Mouse (Mus musculus): ENCODE results near the gene Pycr2. TPM values are rescaled to one million over a fixed set of nuclear protein-coding genes. Genes with fewer than 3 reads are reported as not detected.
"Not testable (repeated sequence)": the region's sequence is repeated elsewhere in the genome, so short reads cannot be mapped to it uniquely, and the experiment has no call there.

Gene Pycr2
- polyA plus RNA-seq, 1 experiment: 35.0 TPM

DNA sequence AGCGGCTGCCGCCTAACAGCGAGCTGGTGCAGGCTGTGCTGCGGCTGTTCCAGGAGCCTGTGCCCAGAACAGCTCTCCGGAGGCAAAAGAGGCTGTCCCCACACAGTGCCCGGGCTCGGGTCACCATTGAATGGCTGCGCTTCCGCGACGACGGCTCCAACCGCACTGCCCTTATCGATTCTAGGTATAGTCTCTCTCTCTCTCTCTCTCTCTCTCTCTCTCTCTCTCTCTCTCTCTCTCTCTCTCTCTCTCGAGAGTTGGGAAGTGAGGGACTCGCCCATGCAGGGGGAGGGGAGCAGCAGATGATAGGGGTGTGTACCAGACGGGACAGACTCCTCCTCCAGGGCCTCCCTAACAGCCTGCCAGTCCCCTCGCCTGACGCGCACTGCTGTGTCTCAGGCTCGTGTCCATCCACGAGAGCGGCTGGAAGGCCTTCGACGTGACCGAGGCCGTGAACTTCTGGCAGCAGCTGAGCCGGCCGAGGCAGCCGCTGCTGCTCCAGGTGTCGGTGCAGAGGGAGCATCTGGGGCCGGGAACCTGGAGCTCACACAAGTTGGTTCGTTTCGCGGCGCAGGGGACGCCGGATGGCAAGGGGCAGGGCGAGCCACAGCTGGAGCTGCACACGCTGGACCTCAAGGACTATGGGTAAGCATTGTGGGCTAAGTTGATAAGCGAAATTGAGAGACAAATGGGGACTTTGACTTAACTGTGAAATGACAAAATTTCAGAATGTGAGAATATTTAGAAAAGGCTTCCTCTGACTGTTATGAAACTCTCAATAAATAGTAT, 32.7 kb downstream of the Pycr2 start:
- not testable (repeated sequence) for DNase-seq (ENCODE audit: low read depth, low spot score)
- WGBS: 3% methylated on average over 41 of the region's 41 CpGs

DNA sequence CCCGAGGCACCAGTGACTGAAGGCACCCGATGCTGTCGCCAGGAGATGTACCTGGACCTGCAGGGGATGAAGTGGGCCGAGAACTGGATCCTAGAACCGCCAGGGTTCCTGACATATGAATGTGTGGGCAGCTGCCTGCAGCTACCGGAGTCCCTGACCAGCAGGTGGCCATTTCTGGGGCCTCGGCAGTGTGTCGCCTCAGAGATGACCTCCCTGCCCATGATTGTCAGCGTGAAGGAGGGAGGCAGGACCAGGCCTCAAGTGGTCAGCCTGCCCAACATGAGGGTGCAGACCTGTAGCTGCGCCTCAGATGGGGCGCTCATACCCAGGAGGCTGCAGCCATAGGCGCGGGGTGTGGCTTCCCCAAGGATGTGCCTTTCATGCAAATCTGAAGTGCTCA, 33.5 kb downstream of the Pycr2 start:
- not testable (repeated sequence) for DNase-seq (ENCODE audit: low read depth, low spot score)
- 90% methylated on average over 13 of the region's 13 CpGs for WGBS

DNA sequence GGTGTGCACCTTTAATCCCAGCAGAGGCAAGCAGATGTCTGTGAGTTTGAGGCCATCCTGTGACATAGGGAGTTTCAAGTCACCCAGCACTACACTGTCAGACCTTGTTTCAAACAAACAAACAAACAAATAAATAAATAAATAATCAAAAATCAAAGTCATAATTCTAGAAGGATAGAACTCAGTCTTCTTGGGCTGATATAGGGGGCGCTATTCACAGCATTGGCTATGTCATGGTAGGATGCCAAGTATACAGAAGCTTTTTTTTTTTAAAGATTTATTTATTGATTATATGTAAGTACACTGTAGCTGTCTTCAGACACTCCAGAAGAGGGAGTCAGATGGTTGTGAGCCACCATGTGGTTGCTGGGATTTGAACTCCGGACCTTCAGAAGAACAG, 34.7 kb downstream of the Pycr2 start:
- 88% methylated on average over 2 of the region's 2 CpGs for WGBS
- DNase-seq (ENCODE audit: low read depth, low spot score): not testable (repeated sequence)

DNA sequence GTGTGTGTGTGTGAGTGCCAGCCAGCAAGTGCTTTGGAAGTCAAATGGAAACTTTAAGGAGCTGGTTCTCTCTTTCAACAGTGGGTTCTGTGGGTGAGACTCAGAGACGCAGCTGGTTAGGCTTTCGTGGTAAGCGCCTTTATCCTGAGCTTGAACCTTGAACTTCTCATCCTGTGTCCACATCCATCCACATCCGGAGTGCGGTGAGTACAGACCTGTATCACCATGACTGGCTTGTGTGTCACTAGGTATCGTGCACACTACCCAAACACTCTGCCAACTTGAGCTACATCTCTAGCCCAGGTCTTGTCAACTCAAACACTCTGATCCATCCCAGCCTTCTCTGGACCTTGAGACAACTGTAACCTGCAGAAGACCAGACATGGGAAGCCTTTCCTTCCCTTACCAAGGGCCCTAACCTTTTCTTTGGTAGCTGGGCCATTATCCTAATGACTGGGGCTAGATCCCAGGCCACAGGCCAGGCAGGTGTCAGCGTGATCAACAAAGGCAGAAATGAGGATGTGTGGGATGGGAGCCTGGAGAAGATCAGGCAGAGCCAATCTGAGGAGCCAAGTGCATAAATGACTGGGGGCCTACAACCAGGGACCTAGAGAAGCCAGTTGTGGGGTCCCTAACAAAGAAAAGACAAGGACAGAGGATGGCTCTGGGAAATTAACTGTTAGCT, 36.8 kb downstream of the Pycr2 start:
- WGBS: 34% methylated on average over 7 of the region's 7 CpGs
- no peak for DNase-seq (ENCODE audit: low read depth, low spot score)

DNA sequence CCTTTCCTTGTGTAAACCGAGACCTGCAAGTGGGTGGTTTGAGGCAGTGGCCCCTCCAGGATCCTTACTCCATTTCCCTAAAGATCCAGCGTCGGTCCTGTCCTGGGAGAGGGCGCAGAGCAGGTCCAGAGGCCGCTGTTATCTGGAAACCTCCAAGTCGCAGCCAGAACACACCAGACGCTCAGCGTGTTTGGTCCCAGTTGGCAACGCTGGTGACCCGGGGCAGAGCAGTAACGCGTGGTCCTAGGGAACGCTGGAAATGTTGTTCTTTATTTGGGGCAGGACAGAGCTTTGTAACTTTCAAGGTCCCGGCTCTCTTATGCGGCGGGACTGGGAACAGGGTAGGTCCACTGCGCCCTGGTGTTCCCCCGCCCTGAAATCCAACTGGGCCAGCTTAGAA, 37.6 kb downstream of the Pycr2 start:
- no peak for DNase-seq (ENCODE audit: low read depth, low spot score)
- WGBS: 2% methylated on average over 18 of the region's 18 CpGs

DNA sequence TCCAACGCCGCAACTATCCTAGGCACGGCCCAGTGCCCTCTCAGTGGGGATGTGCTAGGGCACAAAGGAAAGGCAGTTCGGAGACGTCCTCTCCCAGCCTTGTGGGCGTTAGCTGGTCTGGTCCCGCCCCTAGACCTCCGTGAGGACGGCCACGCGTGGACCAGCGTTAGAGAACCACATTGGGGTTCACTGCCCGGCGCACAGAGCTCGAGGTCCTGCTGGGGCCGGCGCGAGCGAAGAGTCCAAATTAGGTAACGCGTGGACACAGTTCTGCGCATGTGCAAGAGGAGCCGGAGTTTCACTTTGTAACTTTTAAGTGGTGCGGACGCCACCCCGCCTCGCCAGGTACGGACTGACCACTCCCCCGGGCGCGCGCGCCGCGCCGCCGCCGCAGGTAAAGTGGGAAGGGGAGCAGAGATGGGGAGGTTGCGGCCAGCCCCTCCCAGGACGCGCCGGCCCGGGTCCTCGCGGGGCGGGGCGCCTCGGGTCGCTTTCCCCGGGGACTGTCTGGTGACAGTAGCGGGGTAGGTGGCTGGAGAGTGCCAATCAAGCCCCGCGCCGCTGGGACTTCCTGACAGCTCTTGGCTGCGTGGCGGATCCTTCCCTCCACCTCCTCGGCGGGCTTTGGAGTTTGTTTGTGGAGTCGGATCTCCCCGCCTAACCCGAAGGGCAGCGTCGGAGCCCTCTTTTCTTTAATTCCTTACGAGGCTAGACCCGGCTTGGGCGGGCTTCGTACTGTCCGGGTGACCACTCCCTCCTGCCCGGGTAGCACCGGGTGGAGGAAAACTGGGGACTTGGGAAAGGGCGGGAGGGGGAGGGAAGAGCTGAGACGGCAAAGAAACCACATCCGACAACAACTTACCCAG, 38.3 kb downstream of the Pycr2 start, which contains the start of gene Tmem63a:
TSS of gene Tmem63a (plus strand) at position 179 of the 866 bp plus-strand sequence.
- under 1% methylated on average over 72 of the region's 73 CpGs for WGBS
- no peak for DNase-seq (ENCODE audit: low read depth, low spot score)

DNA sequence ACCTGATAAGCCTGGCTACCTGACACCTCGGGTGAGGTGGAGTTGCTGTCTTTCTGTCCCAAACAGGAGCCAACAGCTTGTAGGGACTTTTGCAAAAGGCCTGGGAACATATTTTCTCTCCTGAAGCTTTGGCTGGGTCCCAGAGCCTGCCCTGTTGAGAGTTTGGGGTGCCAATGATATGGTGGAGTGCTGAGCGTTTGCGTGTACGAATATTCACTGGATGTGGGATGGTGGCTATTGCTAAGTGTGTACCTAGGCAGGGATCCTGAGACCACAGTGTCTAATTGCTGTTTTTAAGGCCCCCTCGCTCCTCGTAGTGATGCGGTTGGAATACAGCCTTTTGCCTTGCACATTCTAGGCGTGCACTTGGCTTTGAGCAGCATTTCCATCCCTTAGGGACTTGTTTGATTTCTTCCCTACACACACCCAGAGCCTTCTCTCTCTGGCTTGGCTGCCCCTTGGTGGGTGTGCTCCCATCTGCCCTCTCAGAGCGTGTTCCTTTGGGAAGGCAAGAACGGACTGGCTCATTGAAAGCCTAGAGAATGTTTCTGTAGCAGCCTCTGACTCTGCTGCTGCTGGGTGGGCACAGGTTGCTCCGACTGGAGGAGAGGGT, 39.0 kb downstream of the Pycr2 start:
- DNase-seq (ENCODE audit: low read depth, low spot score): no peak
- whole genome bisulfite sequencing: 18% methylated on average over 11 of the region's 11 CpGs

DNA sequence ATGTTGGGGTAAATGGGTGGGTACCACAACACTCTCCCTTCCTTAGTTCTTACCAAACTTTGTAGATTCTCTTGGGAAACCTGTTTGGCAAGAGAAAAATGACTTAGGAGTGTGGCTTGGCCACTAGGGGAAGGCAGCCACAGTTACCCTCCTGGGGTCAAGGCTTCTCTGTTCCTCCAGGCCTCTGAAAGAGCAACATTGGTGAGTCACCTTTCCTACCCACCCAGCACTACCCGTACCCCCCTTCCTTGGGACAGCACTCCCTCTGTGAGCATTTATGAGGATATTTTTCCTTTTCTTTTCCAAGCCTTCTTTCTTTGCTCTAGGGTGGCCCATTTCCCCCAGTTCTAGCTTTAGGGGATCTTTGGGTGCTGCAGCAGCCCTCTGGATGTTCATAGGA, 39.8 kb downstream of the Pycr2 start:
- DNase-seq (ENCODE audit: low read depth, low spot score): no peak
- WGBS: 21% methylated on average over 1 of the region's 1 CpGs

DNA sequence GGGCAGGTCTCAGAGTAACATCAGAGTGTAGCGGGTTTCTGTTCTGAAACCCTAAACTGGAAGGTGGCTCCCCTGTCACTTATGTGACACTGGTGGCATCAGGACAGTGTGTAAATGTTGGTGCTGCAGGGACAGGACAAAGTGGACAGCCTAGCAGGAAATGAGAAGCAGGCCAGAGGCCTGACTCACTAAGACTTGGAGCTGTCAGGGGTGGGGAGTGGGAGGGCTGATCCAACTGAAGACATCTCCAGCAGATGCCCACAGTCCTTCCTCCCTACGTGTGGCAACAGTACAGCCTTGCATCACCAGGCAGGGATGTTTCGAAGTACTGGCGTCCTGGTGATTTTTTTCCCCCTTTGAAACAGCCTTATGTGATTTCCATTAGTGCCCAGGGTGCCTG, 40.5 kb downstream of the Pycr2 start:
- WGBS: 33% methylated on average over 4 of the region's 4 CpGs
- DNase-seq (ENCODE audit: low read depth, low spot score): no peak

DNA sequence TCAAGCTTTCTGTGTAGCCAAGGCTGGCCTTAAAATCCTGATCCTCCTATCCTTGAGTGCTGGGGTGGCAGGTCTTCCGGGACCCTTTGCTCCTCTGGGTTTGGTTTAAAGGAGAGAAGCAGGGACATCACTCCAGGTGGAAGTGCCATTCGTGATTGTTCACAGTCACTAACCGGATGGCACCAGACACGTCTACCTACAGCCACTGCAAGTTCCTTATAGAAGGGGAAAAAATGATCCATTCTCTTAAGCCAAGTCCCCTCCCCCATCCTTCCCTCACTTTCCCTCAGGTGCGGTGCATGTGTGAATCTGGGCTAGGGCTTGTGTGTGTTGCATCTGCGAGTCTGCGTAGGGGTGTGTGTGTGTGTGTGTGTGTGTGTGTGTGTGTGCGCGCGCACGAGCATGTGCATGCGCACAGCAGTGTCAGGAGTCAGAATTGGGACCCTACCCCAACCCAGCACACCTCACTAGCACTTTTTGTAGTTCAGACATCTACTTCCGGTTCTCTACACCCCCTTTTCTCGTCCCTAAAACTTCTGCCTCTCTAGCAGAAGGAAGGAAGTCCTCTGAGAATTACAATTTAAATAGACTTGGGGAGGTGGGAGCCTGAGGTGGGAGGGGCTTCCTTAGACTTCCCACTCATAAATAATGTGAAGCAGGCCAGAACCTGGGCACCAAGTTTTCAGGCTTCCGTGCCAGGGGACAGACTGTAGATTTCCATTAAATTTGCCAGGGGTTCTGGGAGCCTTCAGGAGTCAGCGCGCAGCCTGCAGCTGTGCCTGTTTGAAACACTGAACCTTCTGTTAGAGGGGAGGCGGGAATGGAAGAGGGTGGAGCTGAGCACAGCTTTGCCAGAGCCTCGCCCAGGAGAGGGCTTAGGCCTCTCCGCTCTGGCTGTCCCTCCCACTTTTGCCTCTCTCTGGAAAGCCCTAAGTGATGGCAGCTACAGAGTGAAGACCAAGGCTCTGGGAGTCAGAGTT, 41.2 kb downstream of the Pycr2 start:
- WGBS: 8% methylated on average over 20 of the region's 20 CpGs
- DNase-seq (ENCODE audit: low read depth, low spot score): no peak

DNA sequence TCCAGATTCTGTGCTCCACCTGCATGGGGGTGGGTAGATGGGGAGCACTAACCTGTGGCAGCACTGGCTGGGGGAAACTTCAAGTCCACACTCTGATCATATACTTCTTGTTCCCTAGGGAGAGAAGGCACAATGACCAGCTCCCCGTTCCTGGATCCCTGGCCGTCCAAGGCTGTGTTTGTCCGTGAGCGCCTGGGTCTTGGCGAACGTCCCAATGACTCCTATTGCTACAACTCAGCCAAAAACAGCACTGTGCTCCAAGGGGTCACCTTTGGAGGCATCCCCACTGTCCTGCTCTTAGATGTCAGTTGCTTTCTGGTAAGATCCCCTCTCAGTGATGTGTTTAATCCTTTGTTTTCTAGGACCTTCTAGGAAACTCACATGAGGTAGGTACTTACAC, 42.4 kb downstream of the Pycr2 start:
- 17% methylated on average over 6 of the region's 6 CpGs for WGBS
- no peak for DNase-seq (ENCODE audit: low read depth, low spot score)

DNA sequence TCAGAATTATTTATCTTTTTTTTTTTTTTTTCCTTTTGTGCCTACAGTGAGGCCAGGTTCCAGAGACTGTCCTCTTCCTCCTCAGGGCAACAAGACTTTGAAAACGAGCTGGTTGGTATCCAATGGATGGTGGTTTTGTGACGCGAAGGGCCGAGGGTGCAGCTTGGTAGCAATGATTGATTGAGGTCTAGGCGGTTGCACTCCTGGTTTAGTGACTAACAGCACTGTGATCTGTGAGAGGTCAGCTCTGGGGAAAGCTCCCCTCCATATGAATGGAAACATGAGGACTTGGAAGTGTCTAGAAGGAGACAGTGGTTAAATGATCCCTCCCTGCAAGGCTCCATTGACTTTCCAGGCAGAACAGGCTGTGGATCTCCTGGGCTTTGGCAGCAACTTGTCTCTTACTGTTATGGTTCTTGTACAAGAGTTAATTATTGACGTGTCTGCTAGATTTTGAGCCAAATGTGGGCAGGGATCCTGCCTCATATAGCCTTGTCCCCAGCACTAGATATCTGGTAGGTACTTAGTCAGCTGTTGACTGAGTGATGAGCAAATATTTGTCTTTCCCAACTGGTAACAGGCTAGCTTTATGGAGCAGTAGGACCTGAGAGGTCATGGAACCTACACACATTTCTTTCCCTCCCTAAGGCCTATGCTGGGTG, 48.1 kb downstream of the Pycr2 start:
- WGBS: 30% methylated on average over 6 of the region's 6 CpGs
- DNase-seq (ENCODE audit: low read depth, low spot score): no peak

DNA sequence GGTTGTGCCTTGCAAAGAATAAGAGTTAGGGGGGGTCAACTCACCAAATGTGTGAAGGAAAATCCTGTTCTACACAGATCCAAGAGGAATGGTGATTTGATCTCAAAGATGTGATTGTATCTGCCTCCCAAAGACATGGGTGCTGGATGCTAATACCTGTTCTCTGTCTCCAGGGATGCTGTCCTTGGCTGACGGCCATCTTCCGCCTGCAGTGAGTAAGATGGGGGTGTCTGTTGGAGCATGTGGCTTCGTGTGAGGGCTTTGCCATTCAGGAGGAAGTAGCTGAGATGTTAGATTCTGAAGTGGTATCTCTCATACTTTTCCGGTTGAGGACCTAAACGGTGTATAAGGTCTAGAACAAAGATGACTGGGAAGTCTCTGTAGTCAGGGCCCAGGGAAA, 48.7 kb downstream of the Pycr2 start:
- WGBS: 30% methylated on average over 5 of the region's 5 CpGs
- no peak for DNase-seq (ENCODE audit: low read depth, low spot score)

DNA sequence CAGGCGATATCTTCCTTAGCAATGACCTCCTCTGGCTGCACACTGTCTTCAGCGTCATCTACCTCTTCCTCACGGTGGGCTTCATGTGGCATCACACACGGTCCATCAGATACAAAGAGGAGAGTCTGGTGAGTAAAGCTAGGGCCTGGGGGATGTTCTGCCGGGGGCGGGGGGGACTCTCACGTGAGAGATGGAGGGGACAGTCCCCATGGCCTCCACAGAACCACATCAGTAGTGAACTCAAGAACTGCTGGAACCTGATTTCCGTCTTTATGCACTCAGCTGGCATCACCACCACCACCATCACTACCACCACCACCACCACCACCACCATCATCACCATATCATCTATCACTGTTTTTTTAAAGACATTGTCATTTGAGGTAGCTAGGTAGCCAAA, 52.3 kb downstream of the Pycr2 start:
- 95% methylated on average over 8 of the region's 8 CpGs for WGBS
- no peak for DNase-seq (ENCODE audit: low read depth, low spot score)

DNA sequence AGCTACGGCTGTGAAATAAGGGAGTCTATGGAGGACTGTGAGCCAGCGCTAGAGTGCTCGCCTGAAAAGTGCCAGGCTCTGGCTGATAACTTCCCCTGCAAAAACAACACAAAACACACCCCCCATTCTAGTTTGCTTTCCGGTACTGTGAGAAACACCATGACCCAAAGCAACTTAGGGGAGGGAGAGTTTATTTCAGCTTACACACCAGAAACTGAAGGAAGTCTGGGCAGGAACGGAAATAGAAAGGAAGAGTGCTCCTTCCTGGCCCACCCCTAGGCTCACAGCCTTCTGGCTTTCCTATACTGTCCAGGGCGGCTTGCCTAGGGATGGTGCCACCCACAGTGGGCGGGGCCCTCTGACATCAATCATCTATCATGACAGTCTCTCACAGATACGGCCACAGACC, 52.9 kb downstream of the Pycr2 start:
- no peak for DNase-seq (ENCODE audit: low read depth, low spot score)
- 77% methylated on average over 8 of the region's 8 CpGs for WGBS

Data from large intestine, adult 2 months (tissue).